Mouse (Mus musculus): Measurements from ENCODE around the gene Fance.

DNA sequence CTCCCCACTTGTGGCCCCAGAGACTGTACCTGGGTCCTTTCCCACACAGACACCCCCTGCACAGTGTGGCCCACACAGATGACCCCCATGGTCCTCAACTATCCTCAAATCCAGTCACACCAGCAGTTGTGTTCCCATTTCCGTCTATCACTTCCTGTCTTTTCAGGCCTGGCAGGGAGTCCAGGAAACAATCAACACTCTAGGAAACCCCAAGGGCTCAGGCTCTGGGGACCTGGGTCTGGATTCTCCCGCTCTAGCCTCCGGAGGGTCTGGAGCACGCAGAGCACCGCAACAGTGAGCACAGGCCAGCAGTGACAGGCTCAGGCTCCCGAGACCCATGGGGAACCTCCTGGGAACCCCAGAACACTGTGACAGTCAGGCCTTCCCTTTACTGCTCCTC, 34.9 kb downstream of the Fance start:
- TF ChIP-seq POLR2A (IDR thresholded peaks at IDR 0.05; ENCODE audit: borderline replicate concordance, low read depth, low read length) (no peak), CTCF (IDR thresholded peaks at IDR 0.05; ENCODE audit: low read depth, low read length) (no peak)
